Mouse (Mus musculus): ENCODE measurements around the gene Grb10. TPM values are rescaled to one million over a fixed set of nuclear protein-coding genes. Genes with fewer than 3 reads are reported as not detected.

The Grb10 gene
- polyA plus RNA-seq, 2 experiments = 43.2 to 91.5 TPM

GRCm38 (mm10) chr11:11904995-11905394 lies 133.5 kb downstream of the Grb10 start:
- ATAC-seq (ENCODE audit: insufficient read depth) = no peak
- Histone ChIP-seq H3K9ac (replicated peaks) (no peak overlapping the region), H3K4me3 (ENCODE audit: insufficient read depth in 1 of 2, low read depth in 2 of 2, low read length in 2 of 2) (no peak overlapping the region), H3K4me2 (ENCODE audit: low read depth) (no peak overlapping the region), H3K36me3 (replicated peaks; ENCODE audit: control insufficient read depth, insufficient read depth, low read depth) (no peaks in the 10 kb centered on the region), H3K27me3 (ENCODE audit: control insufficient read depth, insufficient read depth, low read length) (no peaks in the 10 kb centered on the region), H3K9me3 (ENCODE audit: control insufficient read depth, low read length) (no peaks in the 10 kb centered on the region), H3K4me1 (replicated peaks; ENCODE audit: control insufficient read depth in 2 of 2, insufficient read depth in 2 of 2, low read length in 1 of 2) (peaks cover 0 to 6% of the 10 kb centered on the region in 2 experiments; a peak in 2 of 4 replicates), H3K27ac (no peak overlapping the region)
- DNase-seq (ENCODE audit: low read depth in 3 of 3, low spot score in 3 of 3) = no peak
- WGBS (ENCODE audit: insufficient replicate concordance) = 61% methylated on average over 5 of the region's 5 CpGs
- TF ChIP-seq EP300 (IDR thresholded peaks at IDR 0.05; ENCODE audit: low read depth) (no peak), CTCF (IDR thresholded peaks at IDR 0.05; ENCODE audit: low read depth) (no peak)

DNA sequence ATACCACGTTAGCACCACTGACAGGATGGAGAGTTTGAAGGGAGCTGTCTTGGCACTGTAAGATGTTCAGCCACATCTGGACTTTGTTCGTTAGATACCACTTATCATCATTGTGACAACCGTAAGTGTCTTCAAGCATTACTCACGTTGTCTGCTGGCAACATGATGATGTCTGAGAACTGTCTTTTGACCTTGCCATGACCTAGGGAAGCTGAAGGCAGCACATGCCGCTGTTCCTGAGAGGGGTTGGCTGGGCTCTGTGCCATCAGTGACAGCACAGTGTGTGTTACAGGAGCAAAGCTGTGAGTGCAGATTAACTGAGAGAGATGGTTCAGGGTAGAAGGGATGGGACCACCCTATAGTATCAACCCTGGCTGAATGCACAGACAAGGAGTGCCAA lies 137.0 kb downstream of the Grb10 start:
- Histone ChIP-seq H3K4me2 (ENCODE audit: low read depth) (no peak overlapping the region), H3K4me3 (ENCODE audit: insufficient read depth in 1 of 2, low read depth in 2 of 2, low read length in 2 of 2) (no peak overlapping the region), H3K4me1 (replicated peaks; ENCODE audit: control insufficient read depth in 2 of 2, insufficient read depth in 2 of 2, low read length in 1 of 2) (peaks cover 0 to 9% of the 10 kb centered on the region in 2 experiments; a peak in 2 of 4 replicates), H3K9ac (replicated peaks) (no peak overlapping the region), H3K9me3 (ENCODE audit: control insufficient read depth, low read length) (no peaks in the 10 kb centered on the region), H3K27ac (no peak overlapping the region), H3K27me3 (ENCODE audit: control insufficient read depth, insufficient read depth, low read length) (no peaks in the 10 kb centered on the region), H3K36me3 (replicated peaks; ENCODE audit: control insufficient read depth, insufficient read depth, low read depth) (no peaks in the 10 kb centered on the region)
- ATAC-seq (ENCODE audit: insufficient read depth) = peak; percentile 51
- no peak for TF ChIP-seq EP300 (IDR thresholded peaks at IDR 0.05; ENCODE audit: low read depth)
- TF ChIP-seq CTCF (IDR thresholded peaks at IDR 0.05; ENCODE audit: low read depth) = no peak
- DNase-seq (ENCODE audit: low read depth in 3 of 3, low spot score in 3 of 3) = no peak
- WGBS (ENCODE audit: insufficient replicate concordance) = 28% methylated on average over 5 of the region's 5 CpGs

GRCm38 (mm10) chr11:11898496-11898895 lies 140.0 kb downstream of the Grb10 start:
- H3K4me2 ChIP-seq (ENCODE audit: low read depth) = no peak overlapping the region
- ATAC-seq (ENCODE audit: insufficient read depth) = no peak

GRCm38 (mm10) chr11:11897645-11898357 lies 140.7 kb downstream of the Grb10 start, which contains the start of gene Ddc:
Gene Ddc (minus strand): TSS chr11:11898144.
- Histone ChIP-seq H3K9me3 (ENCODE audit: control insufficient read depth, low read length) (no peaks in the 10 kb centered on the region), H3K4me1 (replicated peaks; ENCODE audit: control insufficient read depth in 2 of 2, insufficient read depth in 2 of 2, low read length in 1 of 2) (peaks cover 0 to 9% of the 10 kb centered on the region in 2 experiments; a peak in 2 of 4 replicates), H3K36me3 (replicated peaks; ENCODE audit: control insufficient read depth, insufficient read depth, low read depth) (no peaks in the 10 kb centered on the region), H3K27me3 (ENCODE audit: control insufficient read depth, insufficient read depth, low read length) (no peaks in the 10 kb centered on the region), H3K4me2 (ENCODE audit: low read depth) (peak within 1 kb of the TSS; percentile 37), H3K9ac (replicated peaks) (no peak within 1 kb of the TSS), H3K27ac (no peak within 1 kb of the TSS), H3K4me3 (ENCODE audit: insufficient read depth in 1 of 2, low read depth in 2 of 2, low read length in 2 of 2) (peak within 1 kb of the TSS; percentile 7 to 8; a peak in 2 of 4 replicates)
- 61% methylated on average over 12 of the region's 12 CpGs for WGBS (ENCODE audit: insufficient replicate concordance)
- no peak for DNase-seq (ENCODE audit: low read depth in 3 of 3, low spot score in 3 of 3)
- no peak for TF ChIP-seq CTCF (IDR thresholded peaks at IDR 0.05; ENCODE audit: low read depth)
- TF ChIP-seq EP300 (IDR thresholded peaks at IDR 0.05; ENCODE audit: low read depth) = no peak
- ATAC-seq (ENCODE audit: insufficient read depth) = no peak

More at GRCm38 (mm10) chr11:11898496-11898895, 140.0 kb downstream of the Grb10 start:
- Histone ChIP-seq H3K4me3 (ENCODE audit: insufficient read depth in 1 of 2, low read depth in 2 of 2, low read length in 2 of 2) (no peak overlapping the region), H3K36me3 (replicated peaks; ENCODE audit: control insufficient read depth, insufficient read depth, low read depth) (no peaks in the 10 kb centered on the region), H3K4me1 (replicated peaks; ENCODE audit: control insufficient read depth in 2 of 2, insufficient read depth in 2 of 2, low read length in 1 of 2) (peaks cover 0 to 9% of the 10 kb centered on the region in 2 experiments; a peak in 2 of 4 replicates), H3K27me3 (ENCODE audit: control insufficient read depth, insufficient read depth, low read length) (no peaks in the 10 kb centered on the region), H3K9me3 (ENCODE audit: control insufficient read depth, low read length) (no peaks in the 10 kb centered on the region), H3K9ac (replicated peaks) (no peak overlapping the region), H3K27ac (no peak overlapping the region)
- WGBS (ENCODE audit: insufficient replicate concordance) = 69% methylated on average over 3 of the region's 3 CpGs
- no peak for TF ChIP-seq EP300 (IDR thresholded peaks at IDR 0.05; ENCODE audit: low read depth)
- no peak for TF ChIP-seq CTCF (IDR thresholded peaks at IDR 0.05; ENCODE audit: low read depth)
- no peak for DNase-seq (ENCODE audit: low read depth in 3 of 3, low spot score in 3 of 3)

DNA sequence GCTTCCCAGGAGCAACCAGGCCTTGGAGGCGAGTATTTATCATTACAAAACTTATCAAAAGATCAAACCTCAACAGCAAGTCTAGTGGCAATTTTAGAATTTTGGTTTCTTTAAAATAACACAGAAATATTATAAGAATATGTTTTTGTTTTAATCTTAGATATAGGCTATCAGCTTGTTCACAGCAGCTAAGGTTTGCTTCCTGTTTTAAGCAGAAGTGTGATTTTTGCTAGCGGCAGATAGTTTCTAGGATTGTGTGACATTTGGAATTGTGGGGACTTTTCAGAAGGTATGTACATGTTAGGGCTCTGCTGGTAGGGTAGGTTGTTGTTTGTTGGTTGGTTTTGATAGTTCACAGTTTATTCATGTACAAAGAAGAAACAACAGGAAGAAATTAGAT lies 143.0 kb downstream of the Grb10 start:
- DNase-seq (ENCODE audit: low read depth in 3 of 3, low spot score in 3 of 3) (no peak), ATAC-seq (ENCODE audit: insufficient read depth) (no peak)
- no peaks in the 10 kb centered on the region for H3K36me3 ChIP-seq (replicated peaks; ENCODE audit: control insufficient read depth, insufficient read depth, low read depth)
- H3K9me3 ChIP-seq (ENCODE audit: control insufficient read depth, low read length) = no peaks in the 10 kb centered on the region
- H3K4me2 ChIP-seq (ENCODE audit: low read depth) = no peak overlapping the region
- 39% methylated on average over 2 of the region's 2 CpGs for WGBS (ENCODE audit: insufficient replicate concordance)
- peaks cover 0 to 3% of the 10 kb centered on the region in 2 experiments; a peak in 2 of 4 replicates for H3K4me1 ChIP-seq (replicated peaks; ENCODE audit: control insufficient read depth in 2 of 2, insufficient read depth in 2 of 2, low read length in 1 of 2)
- no peak overlapping the region for H3K4me3 ChIP-seq (ENCODE audit: insufficient read depth in 1 of 2, low read depth in 2 of 2, low read length in 2 of 2)
- H3K27me3 ChIP-seq (ENCODE audit: control insufficient read depth, insufficient read depth, low read length) = no peaks in the 10 kb centered on the region
- H3K9ac ChIP-seq (replicated peaks) = no peak overlapping the region
- H3K27ac ChIP-seq = no peak overlapping the region
- TF ChIP-seq EP300 (IDR thresholded peaks at IDR 0.05; ENCODE audit: low read depth) (no peak), CTCF (IDR thresholded peaks at IDR 0.05; ENCODE audit: low read depth) (no peak)
